Mouse (Mus musculus) lung, embryonic 16.5 days (tissue): ENCODE measurements around the gene Car8. TPM values are rescaled to one million over a fixed set of nuclear protein-coding genes. Genes with fewer than 3 reads are reported as not detected.

ENCODE experiments used
- ATAC-seq: fragments of 200-750 bp; cut with Nextera tagmentation; 2 replicates; pipeline ENCODE4 v1.8.0; 2017; ENCODE audit warnings: low read depth, mild to moderate bottlenecking, moderate library complexity
- H3K27ac ChIP-seq: fragments of 300-500 bp; sonication (generic); 2 replicates; pipeline ENCODE4 v1.5.1; 2014; ENCODE audit warnings: mild to moderate bottlenecking, control low read depth, low read length
- H3K27me3 ChIP-seq: fragments of 300-500 bp; sonication (generic); 2 replicates; pipeline ENCODE4 v1.6.1; 2014; ENCODE audit warnings: low read depth, low read length, mixed read lengths; ENCODE audit not compliant: control insufficient read depth, insufficient read depth
- H3K36me3 ChIP-seq: fragments of 300-500 bp; sonication (generic); 2 replicates; pipeline ENCODE4 v1.6.1; 2014; ENCODE audit warnings: low read length; ENCODE audit not compliant: control insufficient read depth, insufficient read depth
- H3K4me1 ChIP-seq: fragments of 300-500 bp; sonication (generic); replicated peaks from 2 replicates; pipeline ENCODE4 v1.6.1; 2014; ENCODE audit warnings: low read length, mixed read lengths; ENCODE audit not compliant: control insufficient read depth, insufficient read depth
- H3K4me2 ChIP-seq: fragments of 300-500 bp; sonication (generic); 2 replicates; pipeline ENCODE4 v1.6.1; 2014; ENCODE audit warnings: low read depth, low read length, control low read depth
- H3K4me3 ChIP-seq: fragments of 300-500 bp; sonication (generic); 2 replicates; pipeline ENCODE4 v1.5.1; 2014; ENCODE audit warnings: mild to moderate bottlenecking, low read length, control low read depth
- H3K9ac ChIP-seq: fragments of 300-500 bp; sonication (generic); 2 replicates; pipeline ENCODE4 v1.6.1; 2014; ENCODE audit warnings: low read length, control low read depth
- H3K9me3 ChIP-seq: fragments of 300-500 bp; sonication (generic); 2 replicates; pipeline ENCODE4 v1.6.1; 2016; ENCODE audit warnings: low read length; ENCODE audit not compliant: control insufficient read depth
- WGBS: fragments of 180-500 bp; shearing (Covaris S2); extraction: QIAGEN DNeasy Blood & Tissue Kit; methylation state at CpG from one replicate; pipeline ENCODE4 v1.1.7; 2014; 5-methylcytosine and 5-hydroxymethylcytosine counted together
- polyA plus RNA-seq: library from polyadenylated mRNA; unstranded; fragments of >200 nt; fragmentation: Nextera tagmentation; extraction: Ambion mirVana; gene quantifications from 2 replicates; pipeline ENCODE4 v1.2.1, GENCODE M21; 2015

The Car8 gene
- polyA plus RNA-seq = 11.6 and 11.8 TPM in 2 replicates

- ATAC-seq = peak; percentile 94
- under 1% methylated on average over 45 of the region's 49 CpGs for WGBS
- Histone ChIP-seq H3K27ac (no peak within 1 kb of the TSS), H3K4me3 (peak within 1 kb of the TSS; percentile 61), H3K27me3 (no peaks in the 10 kb centered on the region), H3K4me2 (peak within 1 kb of the TSS; percentile 89), H3K9ac (peak within 1 kb of the TSS; percentile 74), H3K36me3 (no peaks in the 10 kb centered on the region), H3K4me1 (no peaks in the 10 kb centered on the region), H3K9me3 (no peaks in the 10 kb centered on the region)
Observed at GRCm38 (mm10) chr4:8238560-8239305, at the start of gene Car8. Gene Car8 (minus strand): TSS chr4:8239041.

GRCm38 (mm10) chr4:8284934-8285333 is 46.1 kb upstream of the Car8 start:
- Histone ChIP-seq H3K4me2 (no peak overlapping the region), H3K27ac (no peak overlapping the region), H3K36me3 (no peaks in the 10 kb centered on the region), H3K4me1 (no peaks in the 10 kb centered on the region), H3K27me3 (no peaks in the 10 kb centered on the region), H3K9me3 (no peaks in the 10 kb centered on the region), H3K4me3 (no peak overlapping the region), H3K9ac (no peak overlapping the region)
- 72% methylated on average over 1 of the region's 1 CpGs for WGBS
- no peak for ATAC-seq

- no peaks in the 10 kb centered on the region for H3K36me3 ChIP-seq
- H3K4me1 ChIP-seq = no peaks in the 10 kb centered on the region
- no peak overlapping the region for H3K4me2 ChIP-seq
- no peaks in the 10 kb centered on the region for H3K9me3 ChIP-seq
- H3K9ac ChIP-seq = no peak overlapping the region
- H3K27me3 ChIP-seq = no peaks in the 10 kb centered on the region
- 85% methylated on average over 2 of the region's 2 CpGs for WGBS
- H3K27ac ChIP-seq = no peak overlapping the region
- H3K4me3 ChIP-seq = no peak overlapping the region
- no peak for ATAC-seq
Observed at GRCm38 (mm10) chr4:8278159-8278558, 39.3 kb upstream of the Car8 start.

- Histone ChIP-seq H3K36me3 (no peaks in the 10 kb centered on the region), H3K4me2 (no peak overlapping the region), H3K9me3 (no peaks in the 10 kb centered on the region), H3K27me3 (no peaks in the 10 kb centered on the region), H3K9ac (no peak overlapping the region), H3K4me3 (no peak overlapping the region), H3K27ac (no peak overlapping the region), H3K4me1 (no peaks in the 10 kb centered on the region)
- ATAC-seq = no peak
- WGBS = 89% methylated on average over 3 of the region's 3 CpGs
Observed at GRCm38 (mm10) chr4:8249805-8250204, 11.0 kb upstream of the Car8 start.

GRCm38 (mm10) chr4:8245495-8246063 is 6.7 kb upstream of the Car8 start:
- Histone ChIP-seq H3K4me1 (no peaks in the 10 kb centered on the region), H3K27ac (no peak overlapping the region), H3K4me2 (no peak overlapping the region), H3K9ac (no peak overlapping the region), H3K9me3 (no peaks in the 10 kb centered on the region), H3K4me3 (no peak overlapping the region), H3K36me3 (no peaks in the 10 kb centered on the region), H3K27me3 (no peaks in the 10 kb centered on the region)
- 48% methylated on average over 1 of the region's 1 CpGs for WGBS
- no peak for ATAC-seq

- Histone ChIP-seq H3K27me3 (no peaks in the 10 kb centered on the region), H3K4me3 (no peak overlapping the region), H3K9ac (no peak overlapping the region), H3K9me3 (no peaks in the 10 kb centered on the region), H3K4me1 (no peaks in the 10 kb centered on the region), H3K27ac (no peak overlapping the region), H3K4me2 (no peak overlapping the region), H3K36me3 (no peaks in the 10 kb centered on the region)
- ATAC-seq = no peak
- 86% methylated on average over 3 of the region's 3 CpGs for WGBS
Observed at GRCm38 (mm10) chr4:8245062-8245461, 6.2 kb upstream of the Car8 start.

- Histone ChIP-seq H3K4me2 (peak overlapping the region; percentile 89), H3K36me3 (no peaks in the 10 kb centered on the region), H3K4me1 (no peaks in the 10 kb centered on the region), H3K9ac (no peak overlapping the region), H3K27me3 (no peaks in the 10 kb centered on the region), H3K9me3 (no peaks in the 10 kb centered on the region), H3K27ac (no peak overlapping the region), H3K4me3 (no peak overlapping the region; the same call in 1 of the 2 replicates)
- WGBS = 34% methylated on average over 11 of the region's 11 CpGs
- 0 out of 2 replicates have a peak, but pooled peaks have one; percentile 46 for ATAC-seq
Observed at GRCm38 (mm10) chr4:8239699-8240098, 858 bp upstream of the Car8 start.

GRCm38 (mm10) chr4:8239306-8239670 is 447 bp upstream of the Car8 start:
- Histone ChIP-seq H3K4me3 (peak overlapping the region; percentile 61), H3K36me3 (no peaks in the 10 kb centered on the region), H3K9ac (peak overlapping the region; percentile 74), H3K4me2 (peak overlapping the region; percentile 89), H3K4me1 (no peaks in the 10 kb centered on the region), H3K27me3 (no peaks in the 10 kb centered on the region), H3K27ac (no peak overlapping the region), H3K9me3 (no peaks in the 10 kb centered on the region)
- peak; percentile 78 for ATAC-seq
- WGBS = 14% methylated on average over 11 of the region's 11 CpGs

GRCm38 (mm10) chr4:8232393-8233111 is 6.3 kb downstream of the Car8 start:
- no peak overlapping the region for H3K4me3 ChIP-seq
- H3K36me3 ChIP-seq = no peaks in the 10 kb centered on the region
- no peak overlapping the region for H3K27ac ChIP-seq
- H3K27me3 ChIP-seq = no peaks in the 10 kb centered on the region
- WGBS = 58% methylated on average over 12 of the region's 12 CpGs
- no peaks in the 10 kb centered on the region for H3K9me3 ChIP-seq
- no peaks in the 10 kb centered on the region; the same call in 1 of the 2 replicates for H3K4me1 ChIP-seq
- H3K9ac ChIP-seq = no peak overlapping the region
- ATAC-seq = peak; percentile 70
- H3K4me2 ChIP-seq = no peak overlapping the region
